Mouse (Mus musculus): ENCODE data around the gene H2-M10.1.
"Not testable (repeated sequence)": the region's sequence is repeated elsewhere in the genome, so short reads cannot be mapped to it uniquely, and the experiment has no call there.

H2-M10.1 gene

DNA sequence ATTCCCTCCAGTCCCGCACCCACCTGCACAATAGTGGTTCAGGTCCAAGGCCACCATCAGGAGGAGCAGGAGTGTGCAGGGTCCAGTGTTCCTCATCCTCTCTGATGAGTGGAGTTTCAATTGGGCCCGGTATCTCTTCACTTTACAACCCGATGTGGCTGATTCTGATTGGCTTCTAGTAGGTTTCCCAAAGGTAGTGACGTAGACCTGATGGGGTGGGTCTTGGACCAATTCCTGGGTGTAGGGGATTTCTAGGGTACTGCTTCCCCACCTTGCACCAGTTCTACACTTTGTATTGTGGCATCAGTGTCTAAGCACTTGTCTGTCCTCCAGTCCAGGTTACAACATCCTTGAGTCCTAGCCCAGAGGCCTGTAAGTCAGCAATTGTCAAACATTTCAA is at the start of gene H2-M10.1:
TSS of gene H2-M10.1 (minus strand) at position 101 of the 400 bp plus-strand sequence.
- DNase-seq: no peak

DNA sequence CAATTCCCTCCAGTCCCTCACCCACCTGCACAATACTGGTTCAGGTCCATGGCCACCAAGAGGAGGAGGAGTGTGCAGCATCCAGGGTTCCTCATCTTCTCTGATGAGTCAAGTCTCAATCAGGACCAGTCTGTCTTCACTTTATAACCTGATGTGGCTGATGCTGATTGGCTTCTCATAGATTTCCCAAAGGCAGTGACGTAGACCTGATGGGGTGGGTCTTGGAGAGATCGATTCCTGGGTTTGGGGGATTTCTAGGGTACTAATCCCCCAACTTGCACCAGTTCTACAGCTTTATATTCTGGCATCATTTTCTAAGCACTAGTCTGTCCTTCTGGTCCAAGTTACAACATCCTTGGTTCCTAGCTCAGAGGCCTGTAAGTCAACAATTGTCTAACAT is 42.4 kb upstream of the H2-M10.1 start, which contains the start of gene H2-M10.3:
TSS of gene H2-M10.3 (minus strand) at position 101 of the 400 bp plus-strand sequence.
- DNase-seq: not testable (repeated sequence)

DNA sequence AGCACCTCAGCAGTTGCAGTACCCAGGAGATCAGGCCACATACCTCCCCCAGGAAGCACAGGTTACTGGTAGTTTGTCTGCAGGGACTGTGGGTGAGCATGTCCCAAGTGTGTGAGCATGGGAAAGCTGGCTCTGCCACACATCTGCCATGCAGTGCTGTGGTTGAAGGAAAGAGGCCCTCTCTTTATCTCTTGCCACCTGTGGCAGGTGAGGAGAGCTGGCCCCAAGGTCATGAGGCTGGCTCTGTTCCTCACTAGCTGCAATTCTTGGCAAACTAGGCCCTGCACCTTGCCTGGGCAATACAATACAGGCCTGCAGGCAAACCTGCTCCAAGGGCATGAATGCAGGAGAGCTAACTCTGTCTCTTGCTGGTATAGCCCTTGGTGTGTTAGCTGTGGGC is 36.4 kb upstream of the H2-M10.1 start:
- DNase-seq: not testable (repeated sequence)

DNA sequence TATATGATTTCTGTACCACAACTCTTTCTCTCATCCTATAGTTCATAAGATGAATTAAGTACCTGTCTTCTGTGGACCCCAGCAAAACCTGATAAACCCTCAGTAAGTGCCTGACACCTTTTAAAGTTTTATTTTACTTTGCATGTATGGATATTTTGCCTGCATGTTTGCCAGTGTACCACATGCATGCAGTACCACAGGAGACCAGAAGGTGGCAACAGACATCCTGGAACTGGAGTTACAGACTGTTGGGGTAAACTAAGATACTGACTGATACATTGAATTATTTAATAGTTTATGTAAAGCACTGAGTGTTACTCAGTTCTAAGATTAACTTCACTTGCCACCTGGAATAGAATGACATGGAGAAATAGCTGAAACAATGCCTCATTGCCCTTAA is 31.6 kb upstream of the H2-M10.1 start:
- DNase-seq: peak; percentile 71

DNA sequence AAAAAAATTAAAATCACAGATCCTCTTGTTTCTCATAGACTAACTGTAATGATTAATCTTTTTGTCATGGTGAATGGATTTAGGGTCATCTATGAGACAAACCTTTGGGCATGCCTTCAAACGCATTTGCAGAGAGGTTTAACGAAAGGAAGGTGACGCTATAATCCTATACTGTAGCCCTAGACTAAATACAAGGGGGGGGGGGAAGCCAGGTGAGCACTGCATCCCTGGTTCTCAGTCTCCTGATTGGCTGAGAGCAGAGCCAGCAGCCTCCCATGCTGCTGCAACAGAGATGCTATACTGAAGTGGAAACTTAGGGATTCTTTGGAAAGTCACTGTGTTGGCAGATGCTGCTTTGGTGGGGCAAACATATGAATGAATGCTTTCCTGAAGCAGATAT is 29.8 kb upstream of the H2-M10.1 start:
- no peak for DNase-seq

DNA sequence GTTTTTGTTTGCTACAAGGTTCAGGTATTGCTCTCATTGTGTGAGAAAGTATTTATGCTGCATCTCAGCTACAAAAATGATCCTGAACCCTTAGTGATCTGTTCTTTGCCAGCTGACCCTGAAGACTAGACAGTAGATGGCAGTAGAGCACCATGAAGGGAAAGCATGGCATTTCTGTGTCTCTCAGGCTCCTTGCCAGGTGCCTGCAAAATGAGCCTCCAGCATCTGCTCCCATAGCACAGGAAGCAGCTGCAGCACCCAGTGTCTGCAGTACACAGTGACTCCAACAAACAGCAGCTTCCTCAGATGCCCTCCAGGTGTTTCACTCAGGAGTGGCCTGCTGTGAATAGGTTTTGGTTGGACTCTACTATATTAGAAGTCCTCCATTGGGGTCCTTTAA is 29.4 kb upstream of the H2-M10.1 start:
- peak; percentile 63 for DNase-seq

DNA sequence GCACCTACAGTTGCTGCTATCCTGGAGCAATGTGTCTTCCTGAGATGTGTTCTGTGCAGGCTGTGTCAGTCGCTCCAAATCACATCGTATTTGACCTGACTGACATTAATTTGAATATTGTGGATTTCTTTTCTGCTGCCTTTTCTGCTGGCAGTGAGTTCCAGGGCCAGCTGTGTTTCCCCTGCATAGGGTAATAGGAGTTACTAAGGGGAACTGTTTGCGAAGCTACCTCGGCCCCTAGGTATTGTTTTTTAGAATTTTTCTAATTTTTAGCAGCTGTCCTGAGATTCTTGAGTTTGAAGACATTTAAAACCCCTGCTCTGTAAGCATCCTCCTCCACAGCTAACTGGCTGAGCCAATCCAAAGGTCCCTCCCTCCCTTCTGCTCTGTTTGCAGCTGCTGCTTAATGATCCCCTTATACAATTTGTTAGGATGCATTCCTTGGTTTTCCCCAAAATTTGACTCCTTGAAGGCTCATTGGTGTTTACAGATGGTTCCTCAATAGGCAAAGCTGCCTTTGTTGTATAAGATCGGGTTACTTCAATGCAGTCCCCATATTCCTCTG is 10.2 kb downstream of the H2-M10.1 start:
- DNase-seq: no peak

DNA sequence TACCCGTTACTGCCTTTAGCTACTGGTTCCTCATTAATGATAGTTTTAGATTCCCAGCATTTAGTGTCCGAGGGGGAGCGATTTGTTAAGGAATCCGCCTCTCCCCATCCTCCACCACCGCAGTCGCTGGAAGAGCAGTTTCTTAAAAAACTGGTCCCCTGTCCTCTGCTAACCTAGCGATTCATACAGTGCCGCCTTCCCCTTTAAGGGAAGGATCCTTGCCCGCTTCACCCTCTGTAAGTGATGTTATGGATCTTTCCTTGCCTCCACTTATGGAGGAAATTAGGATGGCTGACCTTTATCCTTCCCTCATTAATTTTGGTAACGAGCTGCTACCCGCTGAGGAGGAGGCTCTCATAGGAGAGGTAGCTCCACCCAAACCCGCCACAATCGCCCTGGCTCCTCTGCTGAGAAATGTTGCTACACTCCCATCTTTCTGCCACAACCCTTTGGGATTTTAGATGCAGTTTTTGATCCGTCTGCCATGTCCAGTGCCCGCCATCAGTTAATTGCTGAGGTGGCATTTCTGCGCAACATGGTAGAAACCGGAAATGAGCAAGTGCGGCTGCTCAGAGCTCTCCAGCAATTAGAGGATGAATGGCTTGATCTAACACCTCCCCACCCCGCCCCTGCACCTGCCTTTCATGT is 10.8 kb downstream of the H2-M10.1 start:
- peak; percentile 70 for DNase-seq

DNA sequence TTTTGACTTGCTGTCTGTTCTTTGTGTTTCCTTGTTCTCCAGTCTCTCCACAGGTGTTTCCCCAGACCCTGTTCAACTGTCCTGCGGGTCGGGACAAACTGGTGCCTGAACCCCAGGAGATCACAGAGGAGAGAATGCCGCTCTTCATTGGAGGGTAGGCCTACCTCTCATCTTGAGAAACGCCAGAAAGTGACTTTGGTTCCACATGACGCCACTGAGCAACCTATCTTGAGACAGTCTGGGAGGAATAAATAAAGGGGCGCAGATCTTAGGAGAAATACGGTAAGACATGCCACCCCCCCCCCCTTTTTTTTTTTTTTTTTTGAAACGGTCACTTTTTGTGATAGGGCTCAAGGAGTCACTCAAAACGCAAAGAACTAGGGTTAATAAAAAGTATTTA is 11.4 kb downstream of the H2-M10.1 start:
- DNase-seq: peak; percentile 8

DNA sequence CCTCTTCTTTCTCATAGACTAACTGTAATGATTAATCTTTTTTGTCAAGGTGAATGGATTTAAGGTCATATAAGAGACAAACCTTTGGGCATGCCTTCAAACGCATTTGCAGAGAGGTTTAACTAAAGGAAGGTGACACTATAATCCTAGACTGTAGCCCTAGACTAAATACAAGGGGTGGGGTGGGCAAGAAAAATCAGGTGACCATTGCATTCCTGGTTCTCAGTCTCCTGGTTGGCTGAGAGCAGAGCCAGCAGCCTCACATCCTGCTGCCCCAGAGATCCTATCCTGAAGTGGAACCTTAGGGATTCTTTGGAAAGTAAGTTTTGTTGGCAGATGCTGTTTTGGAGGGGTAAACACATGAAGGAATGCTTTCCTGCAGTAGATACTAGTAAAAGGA is 16.7 kb downstream of the H2-M10.1 start:
- no peak for DNase-seq

DNA sequence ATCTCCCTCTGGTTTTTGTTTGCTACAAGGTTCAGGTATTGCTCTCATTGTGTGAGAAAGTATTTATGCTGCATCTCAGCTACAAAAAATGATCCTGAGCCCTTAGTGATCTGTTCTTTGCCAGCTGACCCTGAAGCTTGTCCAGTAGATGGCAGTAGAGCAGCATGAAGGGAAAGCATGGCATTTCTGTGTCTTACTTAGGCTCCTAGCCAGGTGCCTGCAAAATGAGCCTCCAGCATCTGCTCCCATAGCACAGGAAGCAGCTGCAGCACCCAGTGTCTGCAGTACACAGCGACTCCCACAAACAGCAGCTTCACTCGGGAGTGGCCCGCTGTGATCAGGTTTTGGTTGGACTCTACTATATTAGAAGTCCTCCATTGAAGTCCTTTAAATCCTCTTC is 17.1 kb downstream of the H2-M10.1 start:
- peak; percentile 87 for DNase-seq

DNA sequence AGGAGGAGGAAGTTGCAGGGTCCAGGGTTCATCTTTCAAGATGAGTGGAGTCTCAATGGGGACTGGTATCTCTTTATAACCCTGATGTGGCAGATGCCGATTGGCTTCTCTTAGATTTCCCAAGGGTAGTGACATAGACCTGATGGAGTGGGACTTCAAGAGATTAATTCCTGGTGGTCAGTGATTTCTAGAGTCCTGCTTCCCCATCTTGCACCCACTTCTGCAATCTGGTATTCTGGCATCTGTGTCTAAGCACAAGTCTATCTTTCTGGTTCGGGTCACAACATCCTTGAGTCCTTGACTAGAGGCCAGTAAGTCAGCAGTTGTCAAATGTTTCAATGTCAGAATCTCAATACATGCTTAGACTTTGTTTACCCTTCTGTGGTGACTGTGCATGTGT is 39.6 kb downstream of the H2-M10.1 start, which contains the start of gene H2-M10.2:
TSS of gene H2-M10.2 (minus strand) at position 101 of the 400 bp plus-strand sequence.
- DNase-seq: no peak

DNA sequence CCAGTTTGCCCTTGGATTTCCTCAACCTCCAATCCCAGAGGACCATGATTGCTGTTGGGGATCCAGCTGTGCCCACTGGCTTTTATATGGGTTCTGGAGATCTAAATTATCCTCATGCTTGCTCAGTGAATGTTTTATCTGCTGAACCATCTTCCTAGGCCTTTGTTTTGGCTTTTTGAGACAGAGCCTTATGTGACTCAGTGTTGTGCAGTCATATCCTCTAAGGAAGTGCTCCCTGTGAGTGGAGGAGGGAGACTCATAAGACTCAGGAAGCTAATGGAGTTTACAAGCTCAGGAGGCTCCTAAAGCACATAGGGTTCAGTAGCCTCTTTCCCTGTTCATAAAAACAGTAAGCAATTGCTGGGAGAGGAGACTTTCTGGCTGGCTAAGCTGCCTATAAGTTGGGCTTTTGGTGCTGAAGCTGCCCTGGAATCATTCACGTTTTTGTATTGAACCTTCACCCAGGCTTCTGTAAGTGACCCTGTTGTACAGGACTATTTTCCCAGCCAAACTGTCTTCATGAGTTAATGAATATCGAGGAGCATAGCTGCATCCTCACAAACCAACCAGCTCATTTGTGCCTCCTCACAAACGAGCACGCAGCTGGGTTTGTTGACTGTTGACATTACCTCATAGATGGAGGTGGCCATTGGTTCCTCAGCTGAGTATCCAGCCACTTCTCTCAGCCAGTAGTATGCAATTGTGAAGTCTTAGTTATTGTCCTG is 44.3 kb downstream of the H2-M10.1 start:
- DNase-seq: no peak

DNA sequence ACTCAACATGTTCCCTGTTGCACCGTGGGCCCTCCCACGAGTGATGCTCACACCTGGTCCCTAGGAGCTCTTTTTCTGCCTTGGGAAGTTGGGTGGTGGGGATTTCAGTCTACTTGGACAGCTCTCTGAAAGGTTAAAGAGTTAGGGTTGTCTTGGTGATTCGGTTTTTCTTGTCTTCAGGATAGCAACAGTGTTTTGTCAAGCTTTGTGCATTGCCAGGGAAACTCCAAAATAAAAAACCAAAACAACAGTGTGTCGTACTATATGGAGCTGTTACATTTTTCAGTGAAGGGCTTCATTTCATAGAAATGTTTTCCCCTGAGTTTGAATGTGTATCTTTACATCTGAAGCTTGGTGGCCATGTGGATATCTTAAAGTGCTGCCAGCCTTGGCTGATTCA is 51.2 kb downstream of the H2-M10.1 start:
- DNase-seq: no peak

DNA sequence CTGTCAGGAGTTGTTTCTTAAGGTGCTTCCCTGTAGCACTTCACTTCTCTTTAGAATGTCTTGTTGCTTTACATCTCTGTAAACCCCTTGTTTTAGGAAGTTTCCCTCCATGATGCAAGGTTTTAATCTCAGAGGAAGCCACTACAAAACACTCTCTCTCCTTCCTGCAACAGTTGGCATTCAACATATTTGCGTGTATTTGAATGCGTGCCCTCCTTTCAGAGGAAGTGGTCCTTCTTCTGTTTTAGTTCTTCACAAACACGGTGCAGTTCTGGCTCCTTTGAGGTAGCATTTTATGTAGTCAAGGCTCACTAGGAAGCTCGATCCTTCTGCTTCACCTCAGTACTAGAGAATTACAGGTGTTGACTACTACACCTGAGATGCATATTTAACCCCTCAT is 52.2 kb downstream of the H2-M10.1 start:
- no peak for DNase-seq
